Mouse (Mus musculus) kidney, adult 2 months (tissue): ENCODE measurements at regions not wholly inside any gene's neighbourhood (a gene's known extent, or its start where the extent isn't known, plus 50 kb on each side); places are given as distances from the start of the nearest gene placed in this dataset.

Experiments
- CTCF ChIP-seq: fragments of 200-500 bp; conservative IDR thresholded peaks from 2 replicates; pipeline ENCODE4 v1.5.1; 2011; ENCODE audit warnings: low read depth, mild to moderate bottlenecking, control low read depth, low read length, moderate library complexity, mixed read lengths; ENCODE audit not compliant: insufficient read depth, insufficient read length
- POLR2A ChIP-seq: fragments of 200-500 bp; IDR thresholded peaks from one replicate; pipeline ENCODE4 v1.6.1; 2011; ENCODE audit warnings: low read depth, low read length, control low read depth

- no peak for TF ChIP-seq POLR2A
- no peak for TF ChIP-seq CTCF
These were observed 113.7 kb upstream of the Fbxl7 start for GRCm38 (mm10) chr15:27009069-27009468.
